Mouse (Mus musculus) cerebellum, adult 2 months (tissue): ENCODE data around the gene Nccrp1.

Source experiments
- CTCF ChIP-seq: fragments of 200-500 bp; IDR thresholded peaks from 2 replicates; pipeline ENCODE4 v1.5.1; 2011; ENCODE audit warnings: low read depth, mild to moderate bottlenecking, control low read depth, low read length, moderate library complexity, borderline replicate concordance; ENCODE audit not compliant: insufficient read depth
- POLR2A ChIP-seq: fragments of 200-500 bp; IDR thresholded peaks from 2 replicates; pipeline ENCODE4 v1.6.1; 2011; ENCODE audit warnings: low read length, control low read depth, borderline replicate concordance; ENCODE audit not compliant: insufficient read depth

- no peak for TF ChIP-seq POLR2A
- TF ChIP-seq CTCF, result no peak
These were observed 35.6 kb downstream of the Nccrp1 start for GRCm38 (mm10) chr7:28511441-28511840.
